Mouse (Mus musculus): ENCODE data around the gene Sergef. TPM values are rescaled to one million over a fixed set of nuclear protein-coding genes. Genes with fewer than 3 reads are reported as not detected.

The Sergef gene
- polyA plus RNA-seq, 1 experiment from 2014 or later, result 15.5 TPM

DNA sequence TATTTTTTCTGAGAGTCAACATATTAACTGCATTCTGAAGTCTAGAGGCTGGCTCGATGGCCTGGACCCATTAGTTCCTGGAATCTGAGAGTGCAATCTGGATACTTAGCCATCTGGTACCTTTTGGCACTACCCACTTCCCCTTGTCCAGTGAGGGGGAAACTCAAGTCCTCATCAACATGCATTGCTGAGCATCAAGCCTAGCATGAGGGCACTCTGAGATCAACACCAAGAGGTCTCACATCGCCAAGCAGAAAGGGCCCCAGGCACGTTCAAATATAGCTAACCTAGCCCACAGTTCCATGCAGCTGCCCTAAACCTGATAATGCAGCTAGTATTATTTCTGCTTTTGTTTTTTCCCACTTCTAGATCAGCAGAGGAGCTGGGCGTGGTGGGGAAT, 81.6 kb downstream of the Sergef start:
- Histone ChIP-seq H3K27ac (no peak overlapping the region), H3K4me1 (replicated peaks; ENCODE audit: insufficient read depth, low read length) (no peaks in the 10 kb centered on the region), H3K9ac (ENCODE audit: low read depth, low read length) (no peak overlapping the region), H3K4me3 (replicated peaks; ENCODE audit: low read depth, low read length) (no peak overlapping the region), H3K4me2 (ENCODE audit: low read length) (no peak overlapping the region), H3K27me3 (ENCODE audit: insufficient read depth, low read length) (no peaks in the 10 kb centered on the region), H3K36me3 (ENCODE audit: insufficient read depth, low read length) (no peaks in the 10 kb centered on the region), H3K9me3 (replicated peaks; ENCODE audit: low read length) (no peaks in the 10 kb centered on the region)
- 75% methylated on average over 4 of the region's 4 CpGs for WGBS
- no peak for ATAC-seq (replicated peaks; ENCODE audit: low FRiP score, low read depth)
- TF ChIP-seq CTCF (IDR thresholded peaks at IDR 0.05; ENCODE audit: low read depth), result no peak
- DNase-seq (ENCODE audit: low spot score), result peak; percentile 4

GRCm38 (mm10) chr7:46557387-46557786, 82.2 kb downstream of the Sergef start:
- H3K36me3 ChIP-seq (ENCODE audit: insufficient read depth, low read length), result no peaks in the 10 kb centered on the region
- no peaks in the 10 kb centered on the region for H3K9me3 ChIP-seq (replicated peaks; ENCODE audit: low read length)
- no peak for DNase-seq (ENCODE audit: low spot score)
- 81% methylated on average over 11 of the region's 11 CpGs for WGBS
- TF ChIP-seq CTCF (IDR thresholded peaks at IDR 0.05; ENCODE audit: low read depth), result no peak
- no peak overlapping the region for H3K4me2 ChIP-seq (ENCODE audit: low read length)
- H3K27me3 ChIP-seq (ENCODE audit: insufficient read depth, low read length), result no peaks in the 10 kb centered on the region
- no peak overlapping the region for H3K4me3 ChIP-seq (replicated peaks; ENCODE audit: low read depth, low read length)
- H3K9ac ChIP-seq (ENCODE audit: low read depth, low read length), result no peak overlapping the region
- no peak for ATAC-seq (replicated peaks; ENCODE audit: low FRiP score, low read depth)
- H3K4me1 ChIP-seq (replicated peaks; ENCODE audit: insufficient read depth, low read length), result no peaks in the 10 kb centered on the region
- no peak overlapping the region for H3K27ac ChIP-seq

GRCm38 (mm10) chr7:46556358-46557118, 83.1 kb downstream of the Sergef start:
- Histone ChIP-seq H3K9ac (ENCODE audit: low read depth, low read length) (no peak overlapping the region), H3K4me1 (replicated peaks; ENCODE audit: insufficient read depth, low read length) (no peaks in the 10 kb centered on the region), H3K27me3 (ENCODE audit: insufficient read depth, low read length) (no peaks in the 10 kb centered on the region), H3K4me3 (replicated peaks; ENCODE audit: low read depth, low read length) (no peak overlapping the region), H3K4me2 (ENCODE audit: low read length) (no peak overlapping the region), H3K36me3 (ENCODE audit: insufficient read depth, low read length) (no peaks in the 10 kb centered on the region), H3K27ac (no peak overlapping the region), H3K9me3 (replicated peaks; ENCODE audit: low read length) (no peaks in the 10 kb centered on the region)
- ATAC-seq (replicated peaks; ENCODE audit: low FRiP score, low read depth), result no peak
- DNase-seq (ENCODE audit: low spot score), result no peak
- no peak for TF ChIP-seq CTCF (IDR thresholded peaks at IDR 0.05; ENCODE audit: low read depth)
- WGBS, result 85% methylated on average over 13 of the region's 13 CpGs

DNA sequence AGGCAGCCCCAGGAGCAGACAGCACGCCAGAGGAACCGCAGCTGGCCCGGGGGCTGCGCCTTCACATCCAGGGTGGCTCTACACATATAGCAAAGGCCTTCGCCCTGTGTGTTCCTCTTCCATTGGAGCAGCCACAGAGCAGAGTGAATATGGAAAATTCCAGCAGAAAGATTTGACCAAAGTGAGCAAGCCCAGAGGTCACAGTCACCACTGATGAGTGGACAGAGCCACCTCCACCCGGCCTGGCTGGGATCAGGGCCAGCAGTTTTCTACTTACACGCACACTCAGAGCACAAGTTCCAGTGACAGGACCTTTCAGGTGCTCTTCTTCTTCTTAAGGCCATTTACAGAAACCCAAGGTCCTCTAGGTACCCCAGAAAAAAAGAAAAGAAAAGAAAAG, 83.9 kb downstream of the Sergef start:
- Histone ChIP-seq H3K9me3 (replicated peaks; ENCODE audit: low read length) (no peaks in the 10 kb centered on the region), H3K4me1 (replicated peaks; ENCODE audit: insufficient read depth, low read length) (no peaks in the 10 kb centered on the region), H3K27me3 (ENCODE audit: insufficient read depth, low read length) (no peaks in the 10 kb centered on the region), H3K9ac (ENCODE audit: low read depth, low read length) (no peak overlapping the region), H3K4me2 (ENCODE audit: low read length) (no peak overlapping the region), H3K4me3 (replicated peaks; ENCODE audit: low read depth, low read length) (no peak overlapping the region), H3K27ac (no peak overlapping the region), H3K36me3 (ENCODE audit: insufficient read depth, low read length) (no peaks in the 10 kb centered on the region)
- no peak for TF ChIP-seq CTCF (IDR thresholded peaks at IDR 0.05; ENCODE audit: low read depth)
- DNase-seq (ENCODE audit: low spot score) (no peak), ATAC-seq (replicated peaks; ENCODE audit: low FRiP score, low read depth) (no peak)
- 71% methylated on average over 7 of the region's 7 CpGs for WGBS

DNA sequence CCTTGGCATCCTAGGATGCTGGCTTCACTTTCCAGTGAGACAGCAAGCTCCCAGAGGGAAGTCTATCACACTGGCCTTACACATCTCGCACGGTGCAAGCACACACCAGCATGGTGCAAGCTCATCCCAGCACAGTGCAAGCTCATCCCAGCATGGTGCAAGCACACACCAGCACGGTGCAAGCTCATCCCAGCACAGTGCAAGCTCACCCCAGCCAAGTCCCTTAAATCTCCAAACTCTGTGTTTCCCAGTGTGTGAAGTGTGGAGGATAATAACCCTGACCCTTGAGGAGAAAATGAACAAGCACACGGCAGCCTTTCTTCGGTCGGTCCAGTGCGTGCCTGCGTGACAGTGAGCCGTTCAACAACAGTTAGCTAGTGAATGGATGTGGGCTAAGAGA, 84.8 kb downstream of the Sergef start:
- Histone ChIP-seq H3K27me3 (ENCODE audit: insufficient read depth, low read length) (no peaks in the 10 kb centered on the region), H3K36me3 (ENCODE audit: insufficient read depth, low read length) (no peaks in the 10 kb centered on the region), H3K4me2 (ENCODE audit: low read length) (no peak overlapping the region), H3K9me3 (replicated peaks; ENCODE audit: low read length) (no peaks in the 10 kb centered on the region), H3K27ac (no peak overlapping the region), H3K9ac (ENCODE audit: low read depth, low read length) (no peak overlapping the region), H3K4me1 (replicated peaks; ENCODE audit: insufficient read depth, low read length) (no peaks in the 10 kb centered on the region), H3K4me3 (replicated peaks; ENCODE audit: low read depth, low read length) (no peak overlapping the region)
- no peak for DNase-seq (ENCODE audit: low spot score)
- TF ChIP-seq CTCF (IDR thresholded peaks at IDR 0.05; ENCODE audit: low read depth), result no peak
- no peak for ATAC-seq (replicated peaks; ENCODE audit: low FRiP score, low read depth)
- 89% methylated on average over 9 of the region's 9 CpGs for WGBS

DNA sequence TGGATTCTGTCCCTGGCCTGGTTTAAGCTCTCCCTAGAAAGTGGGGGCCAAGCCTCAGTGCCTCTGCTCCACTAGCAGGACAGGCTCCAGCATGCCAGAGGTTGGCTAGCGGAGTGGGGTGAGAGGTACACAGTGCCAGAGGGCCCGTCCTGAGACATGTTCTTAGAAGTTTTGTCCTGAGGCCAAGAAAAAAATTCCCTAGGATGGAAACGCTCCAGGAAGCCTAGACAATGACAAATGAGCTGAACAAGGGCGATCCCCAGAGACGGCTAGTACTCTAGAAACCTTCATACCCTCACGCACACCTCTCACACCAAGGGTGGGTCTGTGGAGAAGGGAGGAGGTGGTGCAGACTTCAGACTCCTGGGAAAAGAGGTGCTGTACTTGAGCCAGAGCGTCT, 85.6 kb downstream of the Sergef start:
- H3K4me2 ChIP-seq (ENCODE audit: low read length), result no peak overlapping the region
- no peaks in the 10 kb centered on the region for H3K27me3 ChIP-seq (ENCODE audit: insufficient read depth, low read length)
- no peak overlapping the region for H3K9ac ChIP-seq (ENCODE audit: low read depth, low read length)
- TF ChIP-seq CTCF (IDR thresholded peaks at IDR 0.05; ENCODE audit: low read depth), result no peak
- H3K9me3 ChIP-seq (replicated peaks; ENCODE audit: low read length), result no peaks in the 10 kb centered on the region
- 37% methylated on average over 7 of the region's 7 CpGs for WGBS
- DNase-seq (ENCODE audit: low spot score), result peak; percentile 19
- ATAC-seq (replicated peaks; ENCODE audit: low FRiP score, low read depth), result no peak
- H3K27ac ChIP-seq, result no peak overlapping the region
- H3K4me1 ChIP-seq (replicated peaks; ENCODE audit: insufficient read depth, low read length), result no peaks in the 10 kb centered on the region
- H3K4me3 ChIP-seq (replicated peaks; ENCODE audit: low read depth, low read length), result no peak overlapping the region
- H3K36me3 ChIP-seq (ENCODE audit: insufficient read depth, low read length), result no peaks in the 10 kb centered on the region
